Mouse (Mus musculus) brain, embryonic 14.5 days (tissue): ENCODE measurements around the gene Tfpi. TPM values are rescaled to one million over a fixed set of nuclear protein-coding genes. Genes with fewer than 3 reads are reported as not detected.
"Not testable (repeated sequence)": the region's sequence is repeated elsewhere in the genome, so short reads cannot be mapped to it uniquely, and the experiment has no call there.

ENCODE experiments used
- DNase-seq: peaks from one replicate; pipeline ENCODE4 v3.0.0-alpha.2; 2011; ENCODE audit warnings: low read depth
- CTCF ChIP-seq: fragments of 200-500 bp; IDR thresholded peaks from 2 replicates; pipeline ENCODE4 v1.5.1; 2012; ENCODE audit warnings: inconsistent platforms, mild to moderate bottlenecking, moderate library complexity, borderline replicate concordance; ENCODE audit not compliant: insufficient read depth, insufficient read length; ENCODE audit errors: extremely low read depth
- POLR2A ChIP-seq: fragments of 200-500 bp; IDR thresholded peaks from 2 replicates; pipeline ENCODE4 v1.6.1; 2012; ENCODE audit warnings: mild to moderate bottlenecking, inconsistent platforms, borderline replicate concordance; ENCODE audit not compliant: poor library complexity, insufficient read depth, insufficient read length, severe bottlenecking; ENCODE audit errors: extremely low read depth
- polyA plus RNA-seq: library from polyadenylated mRNA; depleted of rRNA; stranded (reverse); fragments of >200 nt; gene quantifications from 2 replicates; pipeline ENCODE4 v1.2.3, GENCODE M21; 2012

Gene Tfpi
- polyA plus RNA-seq, 1 experiment, result 12.3 TPM

DNA sequence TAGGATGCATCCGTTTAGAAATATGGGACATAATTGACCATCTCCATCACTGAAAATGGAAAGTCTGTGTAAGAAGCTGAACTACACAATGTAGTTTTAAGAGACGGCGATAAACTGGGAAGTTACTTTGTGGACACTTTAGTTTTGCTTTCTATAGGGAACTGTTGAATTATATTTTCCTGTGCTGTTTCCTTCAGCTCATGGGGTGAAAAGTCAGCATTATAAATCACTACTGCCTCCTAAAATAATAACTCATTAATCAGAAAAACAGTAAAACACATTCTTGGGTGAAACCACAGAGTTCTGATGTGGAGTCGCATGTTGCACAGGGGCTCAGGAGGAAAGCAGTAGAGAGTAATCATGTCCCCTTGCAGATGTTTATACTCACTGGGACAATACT lies 50.0 kb downstream of the Tfpi start:
- no peak for DNase-seq
- no peak for TF ChIP-seq POLR2A

DNA sequence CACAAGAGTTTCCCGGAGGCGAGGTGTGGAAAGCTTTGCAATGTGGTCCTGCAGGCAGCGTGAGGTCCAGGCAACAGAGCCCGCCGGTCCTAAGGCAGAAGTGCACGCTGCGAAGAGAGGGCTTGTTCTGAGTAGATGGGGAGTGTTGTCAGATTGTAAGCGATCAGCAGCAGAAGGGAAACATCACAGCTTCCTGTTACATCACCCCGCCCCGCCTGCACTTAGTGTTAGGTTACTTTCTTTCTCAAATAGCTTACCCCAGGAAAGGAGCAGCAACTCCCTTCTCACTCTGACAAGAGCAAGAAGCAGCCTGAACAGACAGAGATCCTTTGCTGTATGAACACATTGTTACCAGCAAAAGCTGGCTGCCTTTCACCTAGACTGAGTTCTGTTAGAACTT lies 51.4 kb downstream of the Tfpi start, which contains the start of gene Calcrl:
TSS of gene Calcrl (minus strand) at position 274 of the 400 bp plus-strand sequence.
- TF ChIP-seq CTCF, result no peak
- no peak for TF ChIP-seq POLR2A
- peak; percentile 72 for DNase-seq

DNA sequence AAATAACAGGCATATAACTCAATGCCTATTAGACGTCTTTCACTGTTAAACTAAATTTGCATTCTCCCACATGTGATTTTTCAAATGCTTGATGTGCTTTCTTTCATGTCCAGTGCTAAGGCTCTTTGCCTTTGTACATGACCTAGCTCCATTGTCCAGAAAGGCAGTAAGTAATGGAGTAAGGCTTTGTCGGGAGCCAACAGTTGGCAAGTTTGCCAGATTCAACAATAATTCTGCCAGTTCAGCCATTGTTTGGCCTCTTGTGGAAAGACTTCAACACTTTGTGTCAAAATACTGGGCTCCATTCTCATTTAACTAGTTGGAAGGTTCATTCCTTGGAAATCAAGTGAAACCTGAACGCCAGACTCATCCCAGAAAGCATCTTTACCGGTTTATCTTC lies 60.1 kb downstream of the Tfpi start:
- TF ChIP-seq CTCF (no peak), POLR2A (no peak)
- DNase-seq, result no peak

DNA sequence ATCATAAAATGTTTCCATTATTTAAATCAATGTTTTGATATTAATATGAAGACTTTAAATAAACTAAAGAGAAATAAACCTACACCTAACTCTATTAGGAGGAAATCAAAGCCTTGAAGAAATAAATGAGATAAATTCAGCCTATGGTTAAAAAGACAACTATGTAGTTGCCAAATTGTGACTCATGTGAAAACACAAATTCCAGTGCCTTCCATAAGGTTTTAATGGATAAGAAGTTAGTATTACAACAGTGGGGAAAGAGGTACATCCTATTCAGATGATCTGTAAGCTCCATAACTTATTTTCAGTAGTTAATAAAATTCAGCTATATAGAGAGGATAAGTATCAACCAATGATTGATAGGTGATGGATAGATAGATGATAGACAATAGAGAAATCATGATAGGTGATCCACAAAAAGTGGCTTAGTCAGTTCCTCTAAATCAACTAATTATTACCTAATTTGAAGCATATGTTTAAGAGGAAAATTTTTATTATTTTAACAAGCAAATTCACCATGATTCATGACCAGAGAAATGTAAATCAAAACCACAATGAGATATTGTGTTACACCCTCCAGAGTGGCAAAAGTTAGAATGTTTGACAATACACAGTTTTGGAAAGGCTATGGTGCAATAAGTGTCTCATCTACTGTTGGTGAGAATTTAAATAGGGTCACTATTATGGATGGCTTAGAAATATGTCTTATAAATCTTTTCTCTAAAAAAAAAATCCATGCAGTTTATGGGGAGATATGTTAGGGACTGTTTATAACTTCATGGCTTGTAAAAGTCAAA lies 66.6 kb downstream of the Tfpi start:
- no peak for DNase-seq
- no peak for TF ChIP-seq POLR2A
- no peak for TF ChIP-seq CTCF

DNA sequence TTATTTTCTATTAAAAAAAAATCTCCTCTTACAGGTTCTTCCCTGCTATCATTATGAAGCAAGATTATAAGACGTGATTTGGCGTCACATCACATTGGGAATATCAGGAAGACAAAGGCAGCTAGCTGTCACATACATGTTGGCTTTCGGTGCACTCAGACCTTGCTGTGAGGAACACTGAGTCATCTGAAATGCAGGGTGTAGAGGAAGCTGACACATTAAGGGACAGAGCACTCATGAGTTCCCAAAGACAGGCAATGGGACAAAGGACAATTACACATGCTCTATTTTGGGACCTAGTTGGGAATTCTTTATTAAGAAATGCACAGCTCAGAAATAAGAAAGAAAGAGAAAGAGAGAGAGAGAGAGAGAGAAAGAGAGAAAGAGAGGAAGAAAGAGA lies 71.7 kb downstream of the Tfpi start:
- no peak for TF ChIP-seq POLR2A
- TF ChIP-seq CTCF, result no peak
- no peak for DNase-seq

DNA sequence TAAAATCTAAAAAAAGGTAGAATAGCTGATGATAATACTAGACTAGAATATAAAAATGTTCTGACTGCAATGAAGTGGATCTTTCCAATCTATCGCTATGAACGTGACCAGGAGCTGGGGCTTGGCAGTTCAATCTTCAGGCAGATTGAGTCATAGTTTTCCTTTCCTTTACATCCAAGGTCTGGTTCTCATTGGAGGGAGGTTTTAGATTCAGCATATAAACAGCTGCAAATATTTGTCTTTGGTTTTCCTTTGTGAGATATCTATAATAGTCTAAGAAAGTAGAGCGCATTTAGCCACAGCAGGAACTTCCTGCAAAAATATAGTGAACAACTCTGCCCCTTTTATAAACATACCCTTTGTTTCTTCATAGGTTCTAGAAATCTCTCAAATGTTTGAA lies 73.9 kb downstream of the Tfpi start:
- TF ChIP-seq CTCF, result no peak
- no peak for TF ChIP-seq POLR2A
- no peak for DNase-seq

DNA sequence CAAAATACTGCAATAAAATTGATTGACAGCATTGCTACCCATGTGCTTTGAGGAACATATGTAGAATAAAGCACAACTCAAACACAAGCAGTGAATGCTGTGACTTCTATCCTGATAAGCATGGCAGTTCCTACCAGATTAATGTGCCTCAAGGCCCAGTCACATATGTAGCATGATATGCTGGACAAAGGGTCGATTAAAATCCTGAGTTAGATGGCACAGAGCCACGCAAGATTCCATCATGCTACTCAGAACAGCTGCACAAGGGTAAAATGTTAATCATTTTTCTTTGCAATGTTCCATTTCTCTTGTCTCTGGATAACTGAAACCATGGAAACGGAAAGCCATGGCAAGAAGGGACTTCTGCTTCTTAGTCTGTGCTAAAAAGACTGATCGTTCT lies 80.0 kb downstream of the Tfpi start:
- peak; percentile 30 for DNase-seq
- TF ChIP-seq CTCF, result no peak
- no peak for TF ChIP-seq POLR2A

DNA sequence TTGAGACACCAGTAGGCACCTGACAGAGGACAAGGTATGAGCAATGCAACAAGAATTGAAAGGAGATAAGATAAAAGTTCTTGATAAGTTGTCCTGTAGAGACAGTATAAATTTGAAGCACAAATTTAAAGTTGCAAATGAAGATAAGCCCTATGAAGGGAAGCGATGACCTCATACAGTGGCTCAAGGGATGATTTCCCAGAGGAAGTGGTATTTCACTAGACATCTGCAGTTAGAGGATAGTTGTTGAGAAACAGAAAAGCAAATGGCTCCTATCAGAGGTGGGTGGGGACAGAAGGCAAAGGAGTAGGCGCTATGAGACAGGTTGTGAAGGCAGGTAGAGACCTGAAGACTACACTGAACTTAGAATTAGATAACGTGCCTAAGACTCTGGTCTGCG lies 83.3 kb downstream of the Tfpi start:
- DNase-seq, result no peak
- TF ChIP-seq CTCF (no peak), POLR2A (no peak)

DNA sequence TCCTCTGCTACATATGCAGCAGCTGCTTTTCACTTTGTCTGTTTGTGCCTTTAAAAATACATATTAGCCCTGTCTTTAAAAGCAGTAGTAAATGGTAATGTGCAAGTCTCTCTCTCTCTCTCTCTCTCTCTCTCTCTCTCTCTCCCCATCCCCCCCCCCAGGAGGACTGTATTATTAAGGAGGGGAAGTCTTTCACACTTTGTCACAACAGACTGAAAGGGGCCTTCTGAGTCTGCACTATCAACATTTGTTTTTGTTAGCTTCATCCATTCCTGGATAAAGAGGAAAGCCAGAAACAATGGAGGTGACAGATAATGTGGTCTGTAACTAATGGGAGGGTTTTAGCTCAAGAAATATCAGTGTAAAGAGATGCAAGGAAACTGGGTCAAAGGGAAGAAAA lies 87.5 kb downstream of the Tfpi start:
- no peak for DNase-seq
- TF ChIP-seq POLR2A, result no peak
- TF ChIP-seq CTCF, result no peak

DNA sequence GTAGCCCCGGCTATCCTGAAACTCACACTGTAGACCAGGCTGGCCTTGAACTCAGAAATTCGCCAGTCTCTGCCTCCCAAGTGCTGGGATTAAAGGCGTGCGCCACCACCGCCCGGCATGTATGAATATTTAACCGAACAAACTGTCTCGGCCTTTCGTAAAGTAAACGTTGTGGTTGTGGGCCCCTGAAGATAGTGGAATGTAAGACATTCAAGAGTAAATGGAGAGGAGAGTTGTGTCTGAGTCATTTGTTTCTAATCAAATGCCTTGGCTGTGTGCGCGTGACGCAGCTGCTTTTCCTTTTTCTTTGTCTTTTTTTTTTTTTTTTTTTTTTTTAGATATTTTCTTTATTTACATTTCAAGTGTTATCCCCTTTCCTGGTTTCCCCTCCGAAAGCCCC lies 88.0 kb downstream of the Tfpi start:
- not testable (repeated sequence) for DNase-seq

DNA sequence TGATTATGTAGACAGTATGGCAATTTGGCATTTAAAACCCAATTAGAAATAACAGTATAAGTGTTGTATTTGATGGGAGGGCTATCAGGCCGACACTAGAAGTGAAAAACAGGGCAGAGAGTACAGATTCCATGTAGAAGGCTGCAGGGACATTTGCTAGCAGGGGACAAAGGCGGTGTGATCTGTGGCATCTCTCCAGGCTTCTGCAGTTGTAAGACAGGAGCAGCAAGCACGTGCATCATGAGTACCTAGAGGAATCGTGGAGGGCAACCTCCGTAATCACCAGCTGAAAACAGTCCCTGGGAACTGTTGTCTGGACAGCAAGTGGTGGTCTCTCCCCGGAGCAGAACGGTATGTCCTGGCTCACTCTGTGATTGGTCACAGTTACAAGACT lies 88.6 kb downstream of the Tfpi start:
- TF ChIP-seq POLR2A (no peak), CTCF (no peak)
- DNase-seq, result no peak

DNA sequence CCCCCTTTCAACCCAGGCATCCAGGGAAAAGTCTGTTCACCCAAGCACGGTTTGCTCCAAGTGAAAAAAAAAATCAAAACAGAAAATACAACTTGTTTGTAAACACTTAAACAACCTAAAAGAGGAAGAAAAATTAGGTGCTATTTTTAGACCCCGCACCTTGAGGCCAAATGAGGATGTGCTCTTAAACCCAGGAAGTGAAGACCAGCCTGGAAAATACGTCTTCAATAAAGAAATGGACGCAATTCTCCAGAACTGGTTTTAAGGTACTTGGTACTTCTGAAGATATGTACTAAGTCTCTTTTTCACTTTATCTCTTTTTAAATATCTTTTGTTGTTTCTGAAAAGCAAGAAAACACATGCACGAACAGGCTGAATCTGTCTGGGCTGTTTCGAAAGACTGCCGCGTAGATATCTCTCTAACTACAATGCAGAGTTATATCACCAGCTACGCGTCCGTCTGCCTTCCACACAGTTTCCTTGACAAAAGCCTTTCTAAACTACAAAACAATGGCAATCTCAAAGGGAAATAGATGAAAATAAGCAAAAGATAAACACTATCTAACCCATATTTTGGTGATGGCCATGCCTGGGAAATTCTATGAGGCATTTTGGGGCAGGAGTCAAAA lies 89.1 kb downstream of the Tfpi start:
- TF ChIP-seq CTCF, result no peak
- TF ChIP-seq POLR2A, result no peak

More for the DNA sequence above, 89.1 kb downstream of the Tfpi start:
- no peak for DNase-seq
